Mouse (Mus musculus) MEL (cell line): ENCODE data around the gene Pck1. TPM values are rescaled to one million over a fixed set of nuclear protein-coding genes. Genes with fewer than 3 reads are reported as not detected.

Experiments used
- DNase-seq: peaks from one replicate; pipeline ENCODE4 v3.0.0; 2011; ENCODE audit warnings: low read depth, low spot score
- H3K27ac ChIP-seq: 2 replicates; pipeline ENCODE4 v1.5.1; 2012; ENCODE audit warnings: low read depth, mild to moderate bottlenecking, control low read depth, low read length, moderate library complexity; ENCODE audit not compliant: control insufficient read depth
- H3K27me3 ChIP-seq, 2 experiments: fragments of 150-350 bp in 1 of 2; sonication (generic) in 1 of 2; 2 replicates each; pipeline ENCODE4 v1.6.1; 2012; ENCODE audit warnings: low read length in 2 of 2, mild to moderate bottlenecking in 2 of 2, improper control_type of control experiment in 1 of 2, moderate library complexity in 1 of 2; ENCODE audit not compliant: insufficient read depth in 2 of 2, control insufficient read depth in 1 of 2
- H3K36me3 ChIP-seq, 2 experiments: 2 replicates each; pipeline ENCODE4 v1.6.1; 2012 to 2014; ENCODE audit warnings: low read length in 2 of 2, improper control_type of control experiment in 1 of 2, inconsistent platforms in 1 of 2, mild to moderate bottlenecking in 1 of 2; ENCODE audit not compliant: insufficient read depth in 2 of 2, control insufficient read depth in 1 of 2
- H3K4me1 ChIP-seq, 2 experiments: fragments of 150-350 bp in 1 of 2; sonication (generic) in 1 of 2; 2 replicates each; pipeline ENCODE4 v1.6.1; 2012; ENCODE audit warnings: low read length in 2 of 2, improper control_type of control experiment in 1 of 2, mild to moderate bottlenecking in 1 of 2; ENCODE audit not compliant: insufficient read depth in 2 of 2, control insufficient read depth in 1 of 2
- H3K4me3 ChIP-seq, 2 experiments: fragments of 150-350 bp in 1 of 2; sonication (generic) in 1 of 2; 2 replicates each; pipeline ENCODE4 v1.5.1; 2012; ENCODE audit warnings: low read depth in 2 of 2, low read length in 2 of 2, mild to moderate bottlenecking in 2 of 2, moderate library complexity in 2 of 2, control low read depth in 1 of 2, improper control_type of control experiment in 1 of 2; ENCODE audit not compliant: control insufficient read depth in 1 of 2, insufficient read depth in 1 of 2
- H3K79me2 ChIP-seq: 2 replicates; pipeline ENCODE4 v1.6.1; 2012; ENCODE audit warnings: mild to moderate bottlenecking, low read length, moderate library complexity; ENCODE audit not compliant: control insufficient read depth, poor library complexity, insufficient read depth
- H3K9ac ChIP-seq: 2 replicates; pipeline ENCODE4 v1.6.1; 2012; ENCODE audit warnings: low read depth, mild to moderate bottlenecking, control low read depth, low read length, moderate library complexity; ENCODE audit not compliant: control insufficient read depth, poor library complexity, severe bottlenecking
- H3K9me3 ChIP-seq: fragments of 150-350 bp; sonication (generic); replicated peaks from 2 replicates; pipeline ENCODE4 v1.6.1; 2012; ENCODE audit warnings: mild to moderate bottlenecking, low read length, improper control_type of control experiment, moderate library complexity; ENCODE audit not compliant: insufficient read depth
- BHLHE40 ChIP-seq: IDR thresholded peaks from 2 replicates; pipeline ENCODE4 v1.6.1; 2012; ENCODE audit warnings: low read depth, mild to moderate bottlenecking, inconsistent platforms, low read length, improper control_type of control experiment, borderline replicate concordance
- CHD1 ChIP-seq: IDR thresholded peaks from 2 replicates; pipeline ENCODE4 v1.6.1; 2012; ENCODE audit warnings: low read depth, mild to moderate bottlenecking, inconsistent platforms, low read length, improper control_type of control experiment
- CTCF ChIP-seq, 3 experiments: IDR thresholded peaks in 2 of 3; conservative IDR thresholded peaks in 1 of 3; 2 replicates each; pipeline ENCODE4 v1.5.1; 2011 to 2012; ENCODE audit warnings: low read length in 3 of 3, low read depth in 2 of 3, mild to moderate bottlenecking in 2 of 3, improper control_type of control experiment in 1 of 3, inconsistent platforms in 1 of 3, mixed read lengths in 1 of 3, moderate library complexity in 1 of 3; ENCODE audit not compliant: control insufficient read depth in 1 of 3, insufficient read depth in 1 of 3, poor library complexity in 1 of 3, severe bottlenecking in 1 of 3
- EP300 ChIP-seq, 2 experiments: IDR thresholded peaks; 2 replicates each; pipeline ENCODE4 v1.6.1; 2011; ENCODE audit warnings: improper control_type of control experiment in 2 of 2, low read length in 2 of 2, low read depth in 1 of 2, mild to moderate bottlenecking in 1 of 2
- ETS1 ChIP-seq: IDR thresholded peaks from 2 replicates; pipeline ENCODE4 v1.6.1; 2012; ENCODE audit warnings: low read depth, mild to moderate bottlenecking, inconsistent platforms, low read length, improper control_type of control experiment, moderate library complexity
- GATA1 ChIP-seq: IDR thresholded peaks from 2 replicates; pipeline ENCODE4 v1.6.1; 2011; ENCODE audit warnings: low read depth, low read length, improper control_type of control experiment
- JUND ChIP-seq: IDR thresholded peaks from 2 replicates; pipeline ENCODE4 v1.6.1; 2011; ENCODE audit warnings: low read depth, mild to moderate bottlenecking, improper control_type of control experiment, low read length
- KAT2A ChIP-seq: conservative IDR thresholded peaks from 2 replicates; pipeline ENCODE4 v1.6.1; 2012; ENCODE audit warnings: low read depth, low read length, improper control_type of control experiment, inconsistent platforms
- MAFK ChIP-seq: IDR thresholded peaks from 2 replicates; pipeline ENCODE4 v1.6.1; 2011; ENCODE audit warnings: low read depth, mild to moderate bottlenecking, low read length, improper control_type of control experiment, borderline replicate concordance
- MAX ChIP-seq: IDR thresholded peaks from 2 replicates; pipeline ENCODE4 v1.6.1; 2011; ENCODE audit warnings: low read length, improper control_type of control experiment
- MEF2A ChIP-seq: IDR thresholded peaks from 2 replicates; pipeline ENCODE4 v1.6.1; 2014; ENCODE audit warnings: low read depth, mild to moderate bottlenecking, inconsistent platforms, low read length, improper control_type of control experiment; ENCODE audit not compliant: poor library complexity, insufficient replicate concordance, severe bottlenecking; ENCODE audit errors: extremely low read depth
- MYB ChIP-seq: IDR thresholded peaks from 2 replicates; pipeline ENCODE4 v1.6.1; 2011; ENCODE audit warnings: mild to moderate bottlenecking, low read depth, low read length, improper control_type of control experiment
- NELFE ChIP-seq: IDR thresholded peaks from 2 replicates; pipeline ENCODE4 v1.6.1; 2011; ENCODE audit warnings: low read depth, low read length, improper control_type of control experiment
- NRF1 ChIP-seq: IDR thresholded peaks from 2 replicates; pipeline ENCODE4 v1.6.1; 2014; ENCODE audit warnings: low read depth, mild to moderate bottlenecking, inconsistent platforms, low read length, improper control_type of control experiment, moderate library complexity; ENCODE audit not compliant: poor library complexity, insufficient read depth, severe bottlenecking
- POLR2AphosphoS2 ChIP-seq: IDR thresholded peaks from 2 replicates; pipeline ENCODE4 v1.6.1; 2011; ENCODE audit warnings: low read length, improper control_type of control experiment
- RCOR1 ChIP-seq: IDR thresholded peaks from 2 replicates; pipeline ENCODE4 v1.6.1; 2012; ENCODE audit warnings: low read depth, mild to moderate bottlenecking, inconsistent platforms, low read length, improper control_type of control experiment
- SMC3 ChIP-seq: IDR thresholded peaks from 2 replicates; pipeline ENCODE4 v1.6.1; 2011; ENCODE audit warnings: low read depth, low read length, improper control_type of control experiment
- TAL1 ChIP-seq: IDR thresholded peaks from 2 replicates; pipeline ENCODE4 v1.6.1; 2012; ENCODE audit warnings: mild to moderate bottlenecking, inconsistent platforms, low read length, moderate library complexity, mixed read lengths
- TBP ChIP-seq: IDR thresholded peaks from 2 replicates; pipeline ENCODE4 v1.8.0; 2011; ENCODE audit warnings: low read depth, low read length, improper control_type of control experiment
- TCF12 ChIP-seq: IDR thresholded peaks from 2 replicates; pipeline ENCODE4 v1.6.1; 2014; ENCODE audit warnings: low read depth, mild to moderate bottlenecking, inconsistent platforms, low read length, improper control_type of control experiment, moderate library complexity
- UBTF ChIP-seq: IDR thresholded peaks from 2 replicates; pipeline ENCODE4 v1.6.1; 2012; ENCODE audit warnings: low read depth, mild to moderate bottlenecking, inconsistent platforms, low read length, improper control_type of control experiment, moderate library complexity, borderline replicate concordance; ENCODE audit not compliant: insufficient read depth
- USF2 ChIP-seq, 2 experiments: IDR thresholded peaks; 2 replicates each; pipeline ENCODE4 v1.6.1; 2011 to 2012; ENCODE audit warnings: improper control_type of control experiment in 2 of 2, low read length in 2 of 2, borderline replicate concordance in 1 of 2, inconsistent platforms in 1 of 2, low read depth in 1 of 2, mild to moderate bottlenecking in 1 of 2; ENCODE audit not compliant: insufficient read depth in 1 of 2
- ZC3H11A ChIP-seq: IDR thresholded peaks from 2 replicates; pipeline ENCODE4 v1.6.1; 2012; ENCODE audit warnings: low read depth, mild to moderate bottlenecking, inconsistent platforms, low read length, improper control_type of control experiment
- ZKSCAN1 ChIP-seq: IDR thresholded peaks from 2 replicates; pipeline ENCODE4 v1.6.1; 2012; ENCODE audit warnings: low read depth, mild to moderate bottlenecking, inconsistent platforms, low read length, improper control_type of control experiment, moderate library complexity
- ZMIZ1 ChIP-seq: IDR thresholded peaks from 2 replicates; pipeline ENCODE4 v1.6.1; 2012; ENCODE audit warnings: low read depth, mild to moderate bottlenecking, inconsistent platforms, low read length, improper control_type of control experiment, moderate library complexity
- ZNF384 ChIP-seq: IDR thresholded peaks from 2 replicates; pipeline ENCODE4 v1.6.1; 2012; ENCODE audit warnings: low read depth, mild to moderate bottlenecking, inconsistent platforms, low read length, improper control_type of control experiment
- polyA plus RNA-seq, 2 experiments: library from polyadenylated mRNA; stranded (reverse) in 1 of 2; unstranded in 1 of 2; fragments of >175 nt in 1 of 2; fragments of >200 nt in 1 of 2; gene quantifications; 2 replicates each; pipeline versions ENCODE4 v1.2.1 to v1.2.4; 2012; ENCODE audit warnings: low replicate concordance in 2 of 2, low read depth in 1 of 2; ENCODE audit not compliant: insufficient read length in 2 of 2, insufficient read depth in 1 of 2, missing spikeins in 1 of 2
- total RNA-seq: library from RNA; depleted of rRNA; stranded (reverse); fragments of 300-350 nt; gene quantifications from 2 replicates; pipeline ENCODE4 v1.2.3, GENCODE M21; 2012

Pck1 gene
- total and polyA plus RNA-seq, 3 experiments = not detected

DNA sequence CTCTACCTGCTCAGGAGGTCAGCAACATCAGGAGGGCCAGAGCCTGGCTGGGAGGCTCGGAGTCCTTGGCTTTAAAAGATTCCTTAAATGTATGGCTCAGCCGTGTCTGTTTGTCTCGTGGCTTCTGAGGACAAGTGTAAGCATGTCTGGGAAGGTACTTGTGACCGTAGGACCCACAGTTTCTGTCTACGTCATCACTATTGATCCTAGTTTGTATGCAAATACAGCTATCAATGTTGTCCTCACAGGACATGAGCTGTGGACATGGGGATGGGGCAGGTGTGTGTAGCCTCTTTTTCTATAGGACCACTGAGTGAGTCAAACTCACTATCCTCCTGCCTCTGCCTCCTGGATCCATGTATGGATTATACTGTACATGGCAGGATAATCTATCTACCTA is 4.8 kb upstream of the Pck1 start:
- Histone ChIP-seq H3K4me1 (no peaks in the 10 kb centered on the region), H3K27me3 (no peaks in the 10 kb centered on the region), H3K36me3 (no peaks in the 10 kb centered on the region), H3K9me3 (no peaks in the 10 kb centered on the region), H3K9ac (no peak overlapping the region), H3K4me3 (no peak overlapping the region), H3K79me2 (no peaks in the 10 kb centered on the region), H3K27ac (no peak overlapping the region)
- DNase-seq = no peak
- no peak for TF ChIP-seq KAT2A
- TF ChIP-seq EP300 (IDR thresholded peaks at IDR 0.05; ENCODE audit: low read depth in 1 of 2, low read length in 2 of 2) = no peak
- TF ChIP-seq MAX = no peak
- TF ChIP-seq SMC3 = no peak
- no peak for TF ChIP-seq MEF2A
- no peak for TF ChIP-seq JUND
- TF ChIP-seq NELFE = no peak
- no peak for TF ChIP-seq CHD1
- TF ChIP-seq POLR2AphosphoS2 = no peak
- no peak for TF ChIP-seq CTCF (IDR thresholded peaks at IDR 0.05 in 2 of 3, conservative IDR thresholded peaks at IDR 0.05 in 1 of 3; ENCODE audit: control insufficient read depth in 1 of 3, insufficient read depth in 1 of 3, low read depth in 2 of 3, low read length in 3 of 3, poor library complexity in 1 of 3, severe bottlenecking in 1 of 3)
- TF ChIP-seq BHLHE40 = no peak
- no peak for TF ChIP-seq ZKSCAN1
- no peak for TF ChIP-seq ZNF384
- TF ChIP-seq MYB = no peak
- TF ChIP-seq GATA1 = no peak

DNA sequence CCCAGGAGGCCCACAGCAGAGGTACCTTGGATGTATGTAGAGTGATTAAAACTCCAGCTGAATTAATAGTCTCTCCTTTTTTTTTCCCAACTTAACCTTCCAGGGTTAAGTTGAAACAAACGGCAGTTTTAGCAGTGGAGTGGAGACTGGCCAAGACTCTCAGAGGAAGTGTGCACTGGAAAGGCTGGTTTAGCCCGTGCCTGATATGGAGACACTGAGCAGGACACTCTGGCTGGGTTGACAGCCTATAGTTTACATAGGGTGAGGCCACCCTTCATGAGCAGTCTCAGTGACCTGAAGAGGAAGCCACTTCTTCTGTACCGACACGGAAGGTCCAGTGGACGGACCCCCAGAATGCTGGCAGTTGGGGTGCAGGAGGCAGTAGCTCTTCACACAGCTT is 1.5 kb upstream of the Pck1 start:
- no peak overlapping the region for H3K9ac ChIP-seq
- no peaks in the 10 kb centered on the region for H3K27me3 ChIP-seq
- no peak overlapping the region for H3K27ac ChIP-seq

More for the DNA sequence above, 1.5 kb upstream of the Pck1 start:
- Histone ChIP-seq H3K4me1 (no peaks in the 10 kb centered on the region), H3K9me3 (no peaks in the 10 kb centered on the region), H3K79me2 (no peaks in the 10 kb centered on the region), H3K36me3 (no peaks in the 10 kb centered on the region), H3K4me3 (no peak overlapping the region)
- DNase-seq = no peak
- TF ChIP-seq NRF1 (no peak), ZMIZ1 (no peak), MAFK (no peak), JUND (no peak), TCF12 (no peak), TAL1 (no peak), RCOR1 (no peak), ETS1 (no peak), EP300 (IDR thresholded peaks at IDR 0.05; ENCODE audit: low read depth in 1 of 2, low read length in 2 of 2) (no peak), CTCF (IDR thresholded peaks at IDR 0.05 in 2 of 3, conservative IDR thresholded peaks at IDR 0.05 in 1 of 3; ENCODE audit: control insufficient read depth in 1 of 3, insufficient read depth in 1 of 3, low read depth in 2 of 3, low read length in 3 of 3, poor library complexity in 1 of 3, severe bottlenecking in 1 of 3) (no peak), ZC3H11A (no peak), UBTF (no peak), TBP (no peak), MAX (no peak), ZNF384 (no peak), CHD1 (no peak), USF2 (IDR thresholded peaks at IDR 0.05; ENCODE audit: borderline replicate concordance in 1 of 2, insufficient read depth in 1 of 2, low read depth in 1 of 2, low read length in 2 of 2) (no peak)
